Mouse (Mus musculus) layer of hippocampus, adult 2 months (tissue): ENCODE results near the gene Vsig2. TPM values are rescaled to one million over a fixed set of nuclear protein-coding genes. Genes with fewer than 3 reads are reported as not detected.

ENCODE experiments used
- DNase-seq, 2 experiments: peaks; one replicate each; pipeline ENCODE4 v3.0.0; 2022; ENCODE audit warnings: low spot score in 2 of 2
- H3K27ac ChIP-seq: fragments of 200-600 bp; 2 replicates; pipeline ENCODE4 v1.8.1; 2022
- H3K4me3 ChIP-seq: fragments of 200-600 bp; 2 replicates; pipeline ENCODE4 v1.8.1; 2022; ENCODE audit warnings: mild to moderate bottlenecking
- CTCF ChIP-seq: fragments of 200-600 bp; conservative IDR thresholded peaks from 2 replicates; pipeline ENCODE4 v1.8.1; 2022; ENCODE audit warnings: antibody characterized with exemption, mild to moderate bottlenecking, moderate library complexity
- total RNA-seq, 2 experiments: library from RNA; stranded (reverse); gene quantifications; 2 replicates each; pipeline ENCODE4 v1.2.3; 2021

Gene Vsig2
- total RNA-seq, 2 experiments from 2014 or later, result 2.5 to 3.7 TPM

- peak within 1 kb of the TSS; percentile 97 for H3K27ac ChIP-seq
- no peak within 1 kb of the TSS for H3K4me3 ChIP-seq
- TF ChIP-seq CTCF, result no peak
- DNase-seq, result peak in 1 of 2 experiments; percentile 69
Observed at GRCm38 (mm10) chr9:37554838-37555748, 16.0 kb downstream of the Vsig2 start, which contains the start of gene Siae. Gene Siae (plus strand): TSS chr9:37555698.

DNA sequence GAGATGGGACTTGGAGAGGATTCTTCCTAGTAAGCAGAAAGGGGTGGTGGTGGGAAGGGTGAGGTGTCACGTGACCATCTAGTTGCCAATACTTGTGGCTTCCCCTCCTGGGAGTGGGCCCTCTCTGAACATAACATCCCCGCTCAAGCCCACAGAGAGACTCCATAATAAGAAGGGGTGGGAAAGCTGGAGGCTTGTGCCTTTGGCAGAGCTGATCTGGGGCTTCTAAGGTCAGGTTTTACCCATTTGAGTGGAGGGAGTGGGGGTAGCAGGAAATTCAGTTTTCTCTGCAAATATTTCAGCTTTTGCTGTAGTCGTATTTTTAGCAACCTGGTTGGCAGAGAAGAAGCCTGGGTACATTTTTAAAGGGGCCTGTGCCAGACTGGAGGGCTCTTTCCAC is 17.3 kb downstream of the Vsig2 start:
- Histone ChIP-seq H3K4me3 (no peak overlapping the region), H3K27ac (peak overlapping the region; percentile 97)
- no peak for TF ChIP-seq CTCF
- no peak for DNase-seq

GRCm38 (mm10) chr9:37560617-37561016 is 21.6 kb downstream of the Vsig2 start:
- TF ChIP-seq CTCF, result no peak
- H3K4me3 ChIP-seq, result no peak overlapping the region
- no peak overlapping the region for H3K27ac ChIP-seq
- no peak for DNase-seq

DNA sequence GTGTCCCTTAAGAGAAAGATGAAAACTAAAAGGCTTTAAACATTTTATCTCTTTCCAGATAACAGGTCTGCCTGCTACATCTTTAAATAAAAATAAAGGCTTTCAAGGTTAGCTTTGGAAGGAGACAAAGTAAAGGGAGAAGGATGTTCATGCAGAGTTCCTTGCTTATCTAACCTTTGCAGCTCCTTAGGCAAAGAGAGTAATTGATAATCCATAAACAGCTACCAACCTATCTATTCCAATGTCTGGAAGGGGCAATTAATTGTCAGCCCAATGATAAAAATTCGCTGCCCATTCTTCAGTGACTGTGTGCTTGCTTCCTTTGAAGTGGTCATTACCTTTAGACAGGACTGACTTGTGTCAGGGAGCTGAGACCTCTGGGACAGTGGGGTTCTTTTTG is 24.8 kb downstream of the Vsig2 start:
- no peak for DNase-seq

GRCm38 (mm10) chr9:37567019-37567418 is 28.0 kb downstream of the Vsig2 start:
- no peak for DNase-seq
- H3K4me3 ChIP-seq, result no peak overlapping the region
- TF ChIP-seq CTCF, result no peak
- H3K27ac ChIP-seq, result peak overlapping the region; percentile 86

More for the DNA sequence above, 24.8 kb downstream of the Vsig2 start:
- TF ChIP-seq CTCF, result no peak
- H3K27ac ChIP-seq, result no peak overlapping the region
- H3K4me3 ChIP-seq, result no peak overlapping the region

GRCm38 (mm10) chr9:37567454-37567853 is 28.4 kb downstream of the Vsig2 start:
- no peak for DNase-seq
- TF ChIP-seq CTCF, result no peak
- peak overlapping the region; percentile 86 for H3K27ac ChIP-seq
- H3K4me3 ChIP-seq, result no peak overlapping the region

GRCm38 (mm10) chr9:37567892-37568604 is 29.0 kb downstream of the Vsig2 start:
- TF ChIP-seq CTCF, result no peak
- DNase-seq, result peak in 1 of 2 experiments; percentile 54
- H3K27ac ChIP-seq, result peak overlapping the region; percentile 86
- H3K4me3 ChIP-seq, result peak overlapping the region; percentile 24; the same call in 1 of the 2 replicates

DNA sequence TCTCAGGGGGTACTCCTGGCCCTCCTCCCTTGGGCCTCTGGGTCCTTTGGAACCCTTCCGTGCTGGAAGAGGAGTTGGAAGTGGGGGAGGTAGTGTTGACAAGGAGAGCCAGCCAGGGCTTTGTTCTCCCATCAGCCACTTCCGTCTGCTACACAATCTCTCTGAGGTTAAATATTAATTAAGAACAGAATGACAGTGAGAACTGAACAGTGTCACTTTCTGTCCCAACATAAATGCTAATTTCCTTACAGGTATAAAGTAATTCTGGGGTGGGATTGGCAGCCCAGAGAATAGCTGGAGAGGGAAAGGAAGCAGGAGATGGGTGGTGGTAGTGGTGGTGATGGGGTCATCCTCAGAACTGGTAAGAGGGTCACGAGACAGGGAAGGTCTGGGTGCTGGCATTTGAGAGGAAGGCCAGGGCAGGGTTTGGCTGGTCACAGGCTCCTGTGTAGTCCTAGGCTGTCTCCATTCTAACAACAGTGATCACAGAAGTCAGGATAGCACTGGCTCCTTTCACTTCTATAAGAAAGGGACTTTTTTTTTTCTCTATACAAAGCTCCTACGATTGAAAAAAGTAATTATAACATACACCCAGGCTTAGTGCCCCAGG is 29.7 kb downstream of the Vsig2 start:
- no peak for DNase-seq

GRCm38 (mm10) chr9:37569231-37569835 is 30.3 kb downstream of the Vsig2 start:
- DNase-seq, result no peak
- Histone ChIP-seq H3K27ac (peak overlapping the region; percentile 86), H3K4me3 (no peak overlapping the region)
- no peak for TF ChIP-seq CTCF

More for the DNA sequence above, 29.7 kb downstream of the Vsig2 start:
- H3K27ac ChIP-seq, result peak overlapping the region; percentile 86
- TF ChIP-seq CTCF, result no peak
- H3K4me3 ChIP-seq, result no peak overlapping the region

GRCm38 (mm10) chr9:37572204-37572876 is 33.3 kb downstream of the Vsig2 start:
- no peak for DNase-seq
- Histone ChIP-seq H3K27ac (no peak overlapping the region), H3K4me3 (no peak overlapping the region)
- TF ChIP-seq CTCF, result no peak

DNA sequence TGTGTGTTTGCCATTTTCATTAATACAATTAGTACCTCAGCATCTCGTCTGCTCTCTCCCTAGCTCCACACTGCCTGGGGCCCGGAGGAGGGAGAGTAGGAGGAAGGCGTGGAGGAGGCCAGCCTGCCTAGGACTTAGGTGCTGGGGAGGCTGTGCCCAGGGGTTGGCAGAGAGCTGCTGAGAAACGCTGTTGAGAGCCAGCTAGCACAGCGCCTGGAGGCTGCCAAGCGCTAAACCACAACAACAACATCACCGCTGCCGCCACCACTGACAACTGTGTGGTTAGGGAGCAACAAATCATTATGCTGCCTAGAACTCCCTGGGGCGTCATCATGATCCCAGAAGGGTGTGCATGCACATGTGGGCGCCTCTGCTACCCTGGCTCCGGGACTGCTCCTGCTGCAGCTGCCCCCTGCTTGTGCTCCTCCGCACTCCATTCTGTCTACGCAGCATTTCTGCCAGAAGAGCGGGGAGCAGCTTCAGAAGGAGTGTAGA is 37.4 kb downstream of the Vsig2 start:
- peak; percentile 37 to 38 for DNase-seq
- H3K27ac ChIP-seq, result peak overlapping the region; percentile 93
- 0 out of 2 replicates have a peak, but pooled peaks have one; percentile 16 for TF ChIP-seq CTCF
- peak overlapping the region; percentile 17; the same call in 1 of the 2 replicates for H3K4me3 ChIP-seq

DNA sequence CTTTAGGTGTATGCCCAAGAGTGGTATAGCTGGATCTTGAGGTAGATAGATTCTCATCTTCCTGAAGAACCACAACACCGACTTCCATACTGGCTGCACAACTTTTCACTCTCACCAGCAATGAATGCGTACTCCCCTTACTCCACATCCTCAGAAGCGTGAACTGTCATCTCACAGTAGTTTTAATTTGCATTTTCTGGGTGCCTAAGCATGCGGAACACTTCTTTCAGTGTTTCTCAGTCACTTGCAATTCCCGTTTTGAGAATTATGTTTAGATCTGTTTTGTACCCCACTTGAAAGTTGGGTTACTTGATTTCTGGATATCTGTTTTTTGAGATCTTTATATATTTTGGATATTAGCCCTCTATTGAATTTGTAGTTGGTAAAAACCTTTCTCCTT is 44.5 kb downstream of the Vsig2 start:
- H3K4me3 ChIP-seq, result no peak overlapping the region
- no peak for TF ChIP-seq CTCF
- H3K27ac ChIP-seq, result no peak overlapping the region
- DNase-seq, result no peak
